Mouse (Mus musculus) forebrain, embryonic 10.5 days (tissue): ENCODE measurements around the gene Scgb1b7. TPM values are rescaled to one million over a fixed set of nuclear protein-coding genes. Genes with fewer than 3 reads are reported as not detected.
"Not testable (repeated sequence)": the region's sequence is repeated elsewhere in the genome, so short reads cannot be mapped to it uniquely, and the experiment has no call there.

ENCODE experiments used
- DNase-seq: peaks from one replicate; pipeline ENCODE4 v3.0.0-alpha.2; 2017; ENCODE audit warnings: low spot score; ENCODE audit errors: extremely low spot score
- H3K27ac ChIP-seq: fragments of 300-500 bp; sonication (generic); 2 replicates; pipeline ENCODE4 v1.5.1; 2016; ENCODE audit warnings: mild to moderate bottlenecking
- H3K27me3 ChIP-seq: fragments of 300-500 bp; sonication (generic); 2 replicates; pipeline ENCODE4 v1.6.1; 2016; ENCODE audit warnings: mild to moderate bottlenecking; ENCODE audit not compliant: poor library complexity, severe bottlenecking
- H3K36me3 ChIP-seq: fragments of 300-500 bp; sonication (generic); replicated peaks from 2 replicates; pipeline ENCODE4 v1.6.1; 2016; ENCODE audit warnings: mild to moderate bottlenecking, moderate library complexity
- H3K4me1 ChIP-seq: fragments of 300-500 bp; sonication (generic); 2 replicates; pipeline ENCODE4 v1.6.1; 2016
- H3K4me3 ChIP-seq: fragments of 300-500 bp; sonication (generic); 2 replicates; pipeline ENCODE4 v1.5.1; 2016; ENCODE audit warnings: mild to moderate bottlenecking, moderate library complexity
- H3K9me3 ChIP-seq: fragments of 300-500 bp; sonication (generic); 2 replicates; pipeline ENCODE4 v1.6.1; 2016; ENCODE audit warnings: mild to moderate bottlenecking, moderate library complexity
- WGBS: fragments of 180-500 bp; shearing (Covaris S2); methylation state at CpG from one replicate; pipeline ENCODE4 v1.1.7; 2016; 5-methylcytosine and 5-hydroxymethylcytosine counted together
- polyA plus RNA-seq: library from polyadenylated mRNA; unstranded; fragments of >200 nt; fragmentation: Nextera tagmentation; extraction: Ambion mirVana; gene quantifications from 2 replicates; pipeline ENCODE4 v1.2.1, GENCODE M21; 2016

Scgb1b7 gene
- not detected in 2 replicates for polyA plus RNA-seq

DNA sequence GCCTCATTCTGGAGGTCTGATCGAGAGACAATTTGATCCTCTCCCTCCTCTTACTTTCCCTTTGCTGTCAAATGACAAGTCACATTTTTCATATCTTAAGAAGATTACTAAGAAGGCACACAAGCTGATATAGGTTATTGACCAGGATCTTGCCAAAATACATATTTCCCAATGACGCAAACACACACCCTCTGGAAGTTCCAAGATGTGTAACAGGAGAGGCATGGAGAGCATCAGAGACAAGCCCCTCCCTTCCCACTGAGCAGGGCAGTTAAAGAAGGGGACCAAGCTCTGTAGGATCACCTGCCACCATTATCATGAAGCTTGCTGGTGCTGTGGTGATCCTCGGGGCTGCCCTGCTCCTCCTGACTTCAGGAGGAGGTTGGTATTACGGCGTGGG, at the start of gene Scgb1b7:
Gene Scgb1b7 (plus strand): TSS at position 301 of the 400 bp plus-strand sequence.
- H3K4me3 ChIP-seq, H3K4me1 ChIP-seq, H3K27me3 ChIP-seq, H3K27ac ChIP-seq, H3K36me3 ChIP-seq, H3K9me3 ChIP-seq, DNase-seq: not testable (repeated sequence)
- WGBS = 90% methylated on average over 5 of the region's 5 CpGs

- H3K27me3 ChIP-seq, DNase-seq, H3K27ac ChIP-seq, H3K4me3 ChIP-seq, H3K4me1 ChIP-seq, H3K36me3 ChIP-seq, H3K9me3 ChIP-seq: not testable (repeated sequence)
Observed at GRCm38 (mm10) chr7:31705657-31706056, 6.8 kb upstream of the Scgb1b7 start, which contains the start of gene Scgb2b7. Gene Scgb2b7 (minus strand): TSS chr7:31705757.

Other genes with a start within 250 kb of the Scgb1b7 start
- not detected in 2 replicates for gene Scgb2b7, start 6.9 kb upstream of the Scgb1b7 start, polyA plus RNA-seq